Mouse (Mus musculus): Measurements from ENCODE around the gene Col25a1. TPM values are rescaled to one million over a fixed set of nuclear protein-coding genes. Genes with fewer than 3 reads are reported as not detected.

Gene Col25a1
- total RNA-seq, 2 experiments from 2014 or later, result 4.6 to 5.0 TPM

DNA sequence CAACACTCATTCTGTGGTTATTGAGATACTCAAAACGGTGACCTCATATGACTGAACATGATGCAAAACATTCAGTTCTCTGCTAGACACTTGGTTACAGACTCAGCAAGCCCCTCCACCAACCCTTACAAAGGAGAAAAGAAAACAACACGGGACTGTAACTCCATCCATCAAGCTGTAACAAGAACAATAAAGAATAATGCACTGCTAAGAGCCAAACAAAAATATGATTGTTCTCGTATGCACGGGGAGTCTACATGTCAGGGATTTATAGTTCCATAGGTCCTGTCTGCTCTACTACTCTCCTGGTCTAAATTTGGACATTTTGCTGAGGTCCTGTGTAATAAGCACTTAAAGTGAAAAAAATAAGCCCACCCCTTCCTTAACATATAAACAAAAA lies 29.6 kb downstream of the Col25a1 start:
- DNase-seq (ENCODE audit: low spot score in 2 of 2), result no peak

DNA sequence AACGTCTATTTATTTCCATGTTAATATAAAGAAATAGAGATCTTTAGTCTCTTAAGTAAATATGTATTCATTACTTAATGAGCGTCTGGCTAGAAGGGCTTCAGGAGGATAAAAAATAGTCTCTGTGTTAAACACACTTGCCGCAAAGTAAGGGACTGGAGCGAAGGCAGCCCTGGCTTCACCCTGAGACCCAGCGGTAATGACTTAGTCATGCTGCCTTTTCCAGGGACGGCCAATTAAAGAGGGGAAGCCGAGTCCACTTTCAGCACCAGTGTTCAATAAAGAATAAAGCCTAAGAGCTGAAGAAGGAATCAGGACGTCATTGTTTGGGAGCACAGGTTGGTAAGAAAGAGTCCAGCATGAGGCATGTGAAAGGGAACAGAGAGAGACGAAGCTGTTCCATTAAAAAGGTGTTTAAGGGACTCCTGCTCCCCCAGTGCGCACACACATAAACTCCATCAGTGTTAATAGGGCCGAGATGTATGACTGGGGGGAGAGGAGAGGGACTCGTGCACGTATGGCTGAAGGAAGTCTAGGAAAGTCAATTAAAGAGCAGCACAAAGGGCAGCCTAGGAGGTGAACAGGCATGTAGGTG lies 30.1 kb downstream of the Col25a1 start:
- DNase-seq (ENCODE audit: low spot score in 2 of 2), result no peak

DNA sequence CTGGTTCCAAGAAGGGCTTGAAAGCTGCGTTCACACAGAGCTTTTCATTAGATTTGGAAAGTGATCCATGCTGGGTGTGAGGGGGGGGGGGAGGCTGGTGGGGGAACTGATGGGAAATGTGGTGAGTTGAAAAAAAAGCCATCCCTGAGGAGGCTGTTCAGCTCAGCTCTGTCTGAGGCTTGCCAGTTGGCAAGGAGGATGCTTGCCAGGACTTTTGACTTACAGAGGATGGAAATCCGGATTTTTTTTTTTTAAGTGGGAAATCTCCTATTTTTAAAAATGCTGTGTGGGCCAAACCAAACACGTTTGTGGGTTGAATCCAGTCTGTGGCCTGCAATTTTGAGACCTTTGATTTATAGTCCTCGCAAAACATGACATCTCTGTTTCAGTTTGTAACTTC lies 35.6 kb downstream of the Col25a1 start:
- no peak for DNase-seq (ENCODE audit: low spot score in 2 of 2)

DNA sequence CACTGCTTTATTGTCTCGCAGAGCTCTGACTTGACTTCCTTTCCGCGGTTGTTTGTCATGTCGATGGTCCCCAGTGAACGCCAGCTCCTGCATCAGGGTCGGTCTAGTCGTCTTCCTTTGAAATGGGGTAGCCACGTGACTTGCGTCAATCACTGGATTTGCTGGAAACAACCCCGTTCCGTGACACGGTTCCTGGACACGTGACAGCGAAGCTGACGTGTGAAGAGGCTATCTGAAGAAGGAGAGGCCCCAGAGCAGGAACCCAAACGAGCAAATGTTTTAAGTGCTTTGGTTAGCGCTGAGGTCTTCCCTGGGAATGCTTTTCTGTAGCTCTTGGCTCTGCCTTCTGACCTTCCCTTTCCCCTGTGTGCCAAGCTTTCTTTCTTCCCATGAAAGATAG lies 41.5 kb downstream of the Col25a1 start:
- no peak for DNase-seq (ENCODE audit: low spot score in 2 of 2)

DNA sequence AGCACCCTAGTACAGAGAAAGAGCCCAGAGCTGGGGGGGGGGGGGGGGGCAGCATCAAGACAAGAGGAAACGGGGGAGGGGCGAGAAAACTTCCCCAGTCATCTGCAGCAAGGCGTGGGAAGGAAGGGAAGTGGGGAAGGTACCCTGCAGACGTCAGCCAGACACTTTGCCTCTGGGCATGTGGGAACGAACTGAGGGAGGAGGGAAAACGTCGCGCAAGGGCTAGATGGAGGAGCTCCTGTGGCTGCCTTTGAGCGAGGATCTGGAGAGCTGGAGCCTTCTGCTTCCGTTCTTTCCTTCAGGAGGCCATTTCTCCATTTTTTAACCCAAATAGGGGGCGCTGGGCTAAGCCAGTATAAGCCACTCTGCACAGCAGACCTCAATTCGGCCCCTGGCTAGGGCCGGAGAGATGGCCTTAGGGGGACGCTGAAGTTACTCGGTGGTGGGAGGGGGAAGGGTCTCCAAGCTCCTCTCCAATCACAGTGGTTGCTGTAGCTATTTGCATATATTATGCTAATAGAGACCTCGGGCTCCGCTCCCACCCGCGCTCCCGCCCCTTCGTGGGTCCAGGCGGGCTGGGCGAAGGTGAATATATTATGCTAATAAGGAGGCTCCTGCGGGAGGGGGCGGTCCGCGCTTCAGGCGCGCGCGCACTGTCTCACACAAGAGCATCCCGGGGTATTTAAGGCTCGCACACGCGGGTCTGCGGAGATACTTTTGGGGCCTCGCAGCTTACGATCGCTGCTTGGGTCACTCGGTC lies 49.1 kb downstream of the Col25a1 start:
- peak; percentile 35 to 65 for DNase-seq (ENCODE audit: low spot score in 2 of 2)

DNA sequence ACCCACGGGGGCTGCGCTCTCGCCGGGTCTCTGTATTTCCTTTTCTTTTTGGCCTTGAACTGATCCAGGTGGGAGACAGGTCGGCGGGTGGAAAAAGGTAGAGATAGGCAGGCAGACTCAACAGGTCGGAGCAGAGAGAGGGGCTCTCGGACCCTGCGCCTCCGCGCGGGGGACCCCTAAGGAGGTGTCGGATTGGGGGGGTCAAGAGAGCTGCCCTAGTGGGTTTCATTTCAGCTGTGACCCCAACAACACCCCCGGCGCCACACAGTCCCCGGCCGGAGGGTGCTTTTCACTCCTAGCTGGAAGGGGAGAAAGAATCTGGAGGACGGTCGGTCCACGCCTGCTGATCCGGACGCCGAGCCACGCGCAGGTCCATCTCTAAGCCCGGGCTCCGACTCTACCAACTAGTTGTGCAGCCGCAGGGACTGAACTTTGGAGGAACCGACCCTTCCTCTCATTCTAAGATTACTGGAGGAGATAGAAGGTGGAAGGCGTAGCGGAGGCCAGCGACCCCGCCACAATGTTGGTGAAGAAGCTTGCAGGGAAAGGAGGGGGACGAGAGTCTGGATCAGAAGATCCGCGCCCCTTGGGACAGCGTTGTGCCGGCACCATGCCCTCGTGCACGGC lies 49.8 kb downstream of the Col25a1 start:
- DNase-seq (ENCODE audit: low spot score in 2 of 2), result peak in 1 of 2 experiments; percentile 23

DNA sequence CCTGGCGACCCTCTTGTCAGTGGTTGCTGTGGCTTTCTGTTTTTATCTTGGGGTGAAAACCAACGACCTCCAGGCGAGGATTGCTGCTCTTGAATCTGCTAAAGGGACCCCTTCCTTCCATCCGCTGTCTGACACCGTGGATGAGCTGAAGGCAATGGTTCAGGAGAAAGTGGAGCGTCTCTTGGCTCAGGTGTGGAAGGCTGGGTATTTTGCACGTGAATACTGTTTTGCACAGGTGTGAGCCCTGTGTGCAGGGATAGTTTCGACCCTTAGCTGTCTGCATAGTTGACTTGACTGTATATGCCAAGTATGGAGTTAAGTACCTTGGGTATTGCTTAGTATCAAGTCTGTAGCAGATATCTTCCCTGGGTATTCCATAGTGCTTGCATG lies 50.3 kb downstream of the Col25a1 start:
- no peak for DNase-seq (ENCODE audit: low spot score in 2 of 2)

DNA sequence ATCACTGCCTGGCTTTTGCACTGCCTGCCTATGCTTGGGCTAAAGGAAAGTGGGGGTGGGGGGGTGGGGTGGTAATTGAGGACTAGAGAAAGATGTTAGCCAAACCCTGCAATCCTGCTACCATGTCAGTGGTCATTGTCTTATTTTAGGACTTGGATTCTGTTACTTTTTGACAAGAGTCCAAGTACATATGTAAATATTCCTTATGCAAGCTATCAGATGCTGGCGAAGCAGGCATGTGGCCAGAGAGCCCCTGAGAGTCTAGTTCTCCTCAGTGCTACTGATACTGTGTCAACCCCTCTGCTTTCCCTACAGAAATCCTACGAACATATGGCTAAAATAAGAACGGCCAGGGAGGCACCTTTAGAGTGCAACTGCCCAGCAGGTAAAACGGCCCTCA lies 51.1 kb downstream of the Col25a1 start:
- DNase-seq (ENCODE audit: low spot score in 2 of 2), result no peak

DNA sequence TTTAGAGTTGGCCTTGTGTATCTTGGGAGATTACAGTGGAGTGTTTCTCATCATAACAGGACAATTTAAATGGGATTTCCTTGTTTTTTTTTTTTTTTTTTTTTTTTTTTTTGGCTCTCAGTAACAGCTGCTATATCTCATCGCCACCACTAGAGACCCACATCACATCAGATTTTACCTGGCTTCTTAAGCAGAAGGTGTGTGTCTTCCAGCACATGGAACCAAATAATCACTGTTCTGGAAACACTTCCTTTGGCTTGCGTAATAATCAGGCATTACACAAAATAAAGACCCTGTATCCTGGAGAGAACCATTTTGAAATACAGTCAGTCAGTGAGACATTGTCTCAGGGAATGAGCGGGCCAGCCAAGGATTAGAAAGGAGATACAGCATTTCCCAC lies 53.8 kb downstream of the Col25a1 start:
- DNase-seq (ENCODE audit: low spot score in 2 of 2), result no peak

DNA sequence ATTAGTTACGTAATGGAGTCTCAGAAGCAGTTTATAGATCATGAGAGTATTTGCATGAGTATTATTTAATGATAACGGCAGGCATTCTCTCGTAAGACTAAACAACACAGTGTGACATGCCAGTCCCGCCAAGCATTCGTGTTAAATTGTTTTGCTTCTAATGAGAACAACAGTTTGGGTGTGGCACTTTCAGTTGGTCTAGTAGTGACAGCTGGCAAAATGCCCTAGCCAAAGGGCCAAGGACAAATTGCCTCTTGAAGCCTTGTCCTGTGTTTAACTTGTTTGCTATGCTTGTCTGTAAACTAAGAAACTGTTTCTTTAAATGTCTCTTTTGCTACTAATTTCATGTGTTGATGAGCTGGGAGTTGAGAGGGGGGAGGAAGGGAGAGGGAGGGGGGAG lies 56.3 kb downstream of the Col25a1 start:
- no peak for DNase-seq (ENCODE audit: low spot score in 2 of 2)

DNA sequence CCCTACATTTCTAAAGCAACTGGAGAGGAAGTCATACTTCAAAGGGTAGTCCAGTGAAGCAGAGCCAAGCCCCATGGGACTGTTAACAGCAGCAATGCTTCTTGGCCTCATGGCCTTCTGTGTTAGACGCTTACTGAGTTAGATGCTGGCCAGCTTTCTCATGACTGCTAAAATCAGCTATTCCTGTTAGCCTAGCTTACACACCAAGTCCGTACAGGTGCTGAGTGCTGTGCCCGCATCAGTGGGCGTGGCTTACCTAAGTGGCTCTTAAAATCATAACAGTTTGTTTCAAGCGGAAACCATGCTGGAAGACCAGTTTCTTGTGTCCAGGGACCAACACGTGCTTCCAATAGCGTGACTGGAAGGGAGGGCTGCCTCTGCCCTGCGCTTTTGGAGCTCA lies 62.1 kb downstream of the Col25a1 start:
- DNase-seq (ENCODE audit: low spot score in 2 of 2), result no peak

DNA sequence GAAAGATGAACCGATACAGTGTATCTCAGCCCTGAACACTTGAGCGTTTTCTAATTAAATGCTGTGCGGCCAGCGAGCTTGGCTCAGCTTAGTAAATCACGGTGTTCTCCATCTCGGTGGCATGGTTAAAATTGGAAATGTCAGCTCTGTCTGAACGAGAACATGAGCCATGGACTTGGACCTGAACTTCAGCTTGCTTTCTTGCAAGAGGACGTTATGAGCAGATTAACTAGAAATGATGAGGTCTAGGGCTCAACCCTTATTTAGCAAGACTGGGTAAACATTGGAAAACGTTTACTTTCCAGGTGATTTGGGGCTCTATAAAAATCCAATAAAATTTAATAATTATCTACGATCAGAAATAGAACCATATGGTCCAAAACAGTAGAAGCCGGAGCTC lies 83.3 kb downstream of the Col25a1 start:
- DNase-seq (ENCODE audit: low spot score in 2 of 2), result no peak

DNA sequence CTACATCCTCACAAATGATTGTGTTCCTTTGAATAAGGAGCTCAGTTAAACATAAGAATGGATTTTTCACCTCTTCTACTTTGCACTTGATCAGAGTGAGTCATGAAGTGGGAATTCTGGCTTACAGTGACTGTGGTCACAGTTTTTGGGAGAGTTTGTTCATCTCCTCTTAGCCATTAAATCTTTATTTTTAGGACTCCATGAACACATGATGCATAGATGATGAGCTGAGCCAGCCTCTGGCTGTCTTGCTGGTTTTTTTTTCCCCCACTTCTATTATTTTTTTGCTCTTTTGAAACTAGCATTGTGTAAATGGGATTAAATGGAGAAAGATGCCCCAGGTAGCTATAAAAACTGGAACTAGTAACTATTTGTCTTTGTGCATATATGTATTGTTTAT lies 84.8 kb downstream of the Col25a1 start:
- DNase-seq (ENCODE audit: low spot score in 2 of 2), result no peak

DNA sequence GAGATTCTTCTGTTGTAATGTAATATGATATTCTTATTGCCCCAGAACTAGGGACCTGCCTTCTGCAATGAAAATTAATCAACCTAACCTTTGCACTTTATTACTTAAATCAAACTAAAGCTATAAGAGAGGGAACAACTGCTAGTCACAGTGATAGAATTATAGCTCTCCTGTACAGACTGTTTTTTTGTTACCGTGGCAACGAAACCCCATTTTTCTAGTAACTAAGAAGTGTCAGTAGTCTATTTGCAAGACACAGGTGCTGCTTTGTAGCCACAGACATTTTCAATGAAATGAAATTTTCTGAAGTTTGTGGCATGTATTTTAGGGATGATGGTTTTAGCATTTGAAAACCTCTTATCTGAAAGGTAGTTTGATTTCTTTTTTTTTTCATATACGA lies 85.3 kb downstream of the Col25a1 start:
- no peak for DNase-seq (ENCODE audit: low spot score in 2 of 2)

DNA sequence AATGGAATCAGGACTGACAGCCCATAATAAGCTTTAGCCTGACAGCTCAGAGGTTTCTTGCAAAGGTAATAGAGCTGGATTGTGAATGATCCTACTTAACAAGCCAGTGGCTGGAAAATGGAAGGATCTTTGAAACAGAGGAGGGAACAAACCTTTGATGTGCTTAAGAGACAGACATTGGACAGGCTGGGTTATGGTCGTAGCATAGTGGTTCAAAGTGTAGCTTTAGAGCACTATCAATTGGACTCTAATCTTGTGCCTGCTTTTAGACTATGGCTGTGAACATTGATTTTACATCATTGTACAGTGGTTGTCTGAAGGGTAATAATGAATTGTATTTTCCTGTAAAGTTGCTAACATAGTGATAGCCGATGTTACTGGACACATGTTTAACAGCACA lies 86.4 kb downstream of the Col25a1 start:
- no peak for DNase-seq (ENCODE audit: low spot score in 2 of 2)

DNA sequence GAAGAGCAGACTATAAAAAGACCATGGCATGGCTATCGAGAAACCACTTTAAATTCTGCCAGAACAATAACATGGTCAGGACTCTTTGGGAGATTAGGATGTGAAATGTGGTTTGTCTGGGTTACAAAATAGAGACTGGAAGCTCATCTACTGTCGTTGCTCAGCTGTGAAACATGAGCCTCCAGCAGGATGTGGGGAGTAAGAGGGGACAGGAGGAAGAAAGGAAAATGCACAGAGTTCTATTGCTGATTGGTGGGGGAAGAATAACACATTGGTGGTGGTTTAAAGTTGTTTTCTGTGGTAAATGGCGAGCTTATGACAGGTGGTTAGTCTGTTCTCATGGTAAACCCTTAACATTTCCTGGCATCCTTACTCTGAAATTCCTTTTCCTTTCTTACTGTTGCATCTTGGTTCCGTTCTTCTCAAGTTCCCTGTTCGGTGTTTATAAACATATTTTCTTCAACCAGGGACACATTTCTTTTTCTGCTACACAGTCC lies 87.0 kb downstream of the Col25a1 start:
- DNase-seq (ENCODE audit: low spot score in 2 of 2), result no peak

DNA sequence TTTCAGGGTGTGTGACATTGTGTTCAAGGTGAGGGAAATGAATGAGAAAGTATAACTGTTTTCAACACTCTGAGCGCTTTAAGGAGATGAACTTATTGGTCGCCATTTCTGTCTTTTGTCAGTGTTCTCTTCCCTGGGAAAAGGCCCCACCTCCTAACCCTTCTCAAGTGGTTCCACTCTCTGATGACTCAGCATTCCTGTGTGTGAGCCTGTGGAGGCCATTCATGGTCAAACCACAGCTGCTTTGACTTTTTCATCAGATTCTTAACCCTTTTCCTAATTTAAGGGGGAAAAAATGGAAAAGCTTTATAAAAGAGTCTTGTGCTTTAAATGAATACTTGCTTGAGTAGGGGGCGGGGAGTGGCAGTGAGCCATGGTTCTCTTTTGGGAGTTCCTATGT lies 89.5 kb downstream of the Col25a1 start:
- no peak for DNase-seq (ENCODE audit: low spot score in 2 of 2)

DNA sequence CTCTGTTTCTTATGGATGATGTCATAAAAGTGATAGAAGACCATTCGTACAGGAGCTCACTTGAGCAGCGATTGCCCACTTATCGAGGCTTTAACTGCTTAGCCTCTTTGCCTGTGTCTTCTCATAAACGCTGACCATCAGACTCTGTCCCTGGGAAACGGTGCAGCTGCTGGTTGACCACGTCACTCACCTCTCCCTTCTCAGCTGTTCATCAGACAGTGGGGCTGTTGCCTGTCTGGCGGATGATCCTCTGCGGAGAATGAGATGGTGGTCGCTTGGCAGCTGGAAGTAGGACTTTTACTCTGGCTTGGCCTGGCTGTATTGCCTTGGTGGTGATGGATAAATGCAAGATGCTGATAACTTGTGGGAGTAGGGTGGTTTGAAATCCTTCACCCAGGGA lies 96.9 kb downstream of the Col25a1 start:
- no peak for DNase-seq (ENCODE audit: low spot score in 2 of 2)

DNA sequence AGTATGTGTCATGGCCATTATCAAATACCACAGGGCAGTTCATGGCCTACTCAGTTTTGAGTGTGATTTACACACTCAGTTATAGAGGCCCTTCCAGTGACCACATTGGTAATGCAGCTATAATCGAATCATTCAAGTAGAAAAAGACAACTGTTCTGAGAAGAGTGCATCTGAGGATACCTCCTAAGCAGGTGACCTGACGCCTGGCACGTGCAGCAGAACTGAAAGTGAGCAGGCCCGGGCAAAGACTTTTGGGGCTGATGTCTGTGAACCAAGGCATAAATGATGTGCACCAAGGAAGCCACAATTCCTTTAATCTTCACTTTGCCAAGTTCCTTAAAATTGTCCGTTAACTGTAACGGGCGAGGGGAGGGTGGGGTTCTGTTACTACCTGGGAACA lies 101.6 kb downstream of the Col25a1 start:
- DNase-seq (ENCODE audit: low spot score in 2 of 2), result no peak

DNA sequence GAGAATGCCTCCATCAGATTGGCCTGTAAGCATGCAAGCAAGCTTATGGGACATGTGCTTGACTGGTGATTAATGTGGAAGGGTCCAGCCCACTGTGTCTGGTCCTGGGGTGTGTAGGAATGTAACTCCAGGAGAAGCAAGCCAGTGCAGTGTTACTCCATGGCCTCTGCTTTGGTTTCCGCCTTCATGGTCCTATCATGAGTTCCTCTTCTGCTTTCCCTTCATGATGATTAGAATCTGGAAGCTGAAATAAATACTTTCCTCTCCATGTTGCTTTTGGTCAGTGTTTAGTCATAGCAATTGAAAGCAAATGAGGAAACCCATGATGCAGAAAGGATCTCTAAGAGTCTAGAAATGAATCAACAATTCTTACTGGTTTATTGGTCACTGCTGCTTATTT lies 103.9 kb downstream of the Col25a1 start:
- DNase-seq (ENCODE audit: low spot score in 2 of 2), result no peak

DNA sequence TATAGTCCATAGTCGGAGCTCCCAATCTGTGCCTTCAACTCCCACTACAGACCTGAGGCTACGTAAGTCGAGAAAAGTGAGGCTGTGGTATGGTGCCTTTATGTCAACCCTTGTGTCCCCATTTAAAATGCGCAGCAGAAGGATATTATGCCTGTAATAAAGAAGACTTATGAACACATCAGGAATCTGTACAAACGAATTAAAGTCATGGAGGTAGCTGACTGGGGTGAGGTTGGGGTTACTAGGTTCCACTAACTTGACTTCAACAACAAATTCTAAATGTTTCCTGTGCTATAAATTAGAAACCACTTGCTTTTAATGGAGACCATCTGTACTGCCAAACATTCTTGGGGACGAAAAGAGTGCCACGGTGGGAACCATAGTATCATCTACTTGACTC lies 104.8 kb downstream of the Col25a1 start:
- DNase-seq (ENCODE audit: low spot score in 2 of 2), result no peak

DNA sequence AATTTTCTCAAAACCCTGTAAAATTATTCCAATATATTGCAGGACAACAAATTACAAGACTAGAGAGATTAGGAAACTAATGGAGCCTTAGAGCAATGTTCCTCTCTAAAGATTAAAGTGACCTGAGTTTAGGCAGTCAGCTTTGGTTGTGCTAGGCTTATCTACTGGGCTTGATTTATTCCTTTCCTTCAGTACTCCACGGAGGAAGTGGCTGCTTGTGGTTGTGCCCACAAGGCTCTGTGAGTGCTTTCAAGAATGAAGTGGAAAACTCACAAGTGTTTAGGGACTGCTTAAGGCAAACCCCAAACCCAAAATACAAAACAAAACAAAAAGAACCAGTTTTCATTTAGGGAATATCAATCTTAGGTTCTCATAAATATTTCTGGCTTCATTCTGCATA lies 106.6 kb downstream of the Col25a1 start:
- DNase-seq (ENCODE audit: low spot score in 2 of 2), result no peak

DNA sequence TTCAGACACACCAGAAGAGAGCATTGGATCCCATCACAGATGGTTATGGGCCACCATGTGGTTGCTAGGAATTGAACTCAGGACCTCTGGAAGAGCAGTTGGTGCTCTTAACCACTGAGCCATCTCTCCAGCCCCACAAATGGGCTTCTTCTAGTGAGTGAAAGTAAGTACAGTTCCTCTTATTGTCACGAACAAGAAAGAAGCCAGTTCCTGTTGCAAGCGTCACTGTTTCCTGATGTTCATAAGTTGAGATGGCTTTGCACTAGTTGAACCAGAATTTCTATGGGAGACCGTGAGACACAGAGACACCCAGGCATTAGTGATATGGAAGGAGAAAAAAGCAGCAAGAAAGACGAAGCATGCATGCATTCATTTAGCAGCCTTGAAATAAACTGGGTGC lies 110.6 kb downstream of the Col25a1 start:
- DNase-seq (ENCODE audit: low spot score in 2 of 2), result no peak
